Mouse (Mus musculus) ES-E14 (cell line): Measurements from ENCODE around the gene Prpf40b.

Experiments used
- CHD2 ChIP-seq: IDR thresholded peaks from 2 replicates; pipeline ENCODE4 v1.6.1; 2014; ENCODE audit warnings: mild to moderate bottlenecking, low read depth, low read length, inconsistent platforms
- HCFC1 ChIP-seq: IDR thresholded peaks from 2 replicates; pipeline ENCODE4 v1.6.1; 2012; ENCODE audit warnings: low read length, inconsistent platforms, borderline replicate concordance; ENCODE audit not compliant: insufficient read depth
- MAFK ChIP-seq: IDR thresholded peaks from 2 replicates; pipeline ENCODE4 v1.6.1; 2014; ENCODE audit warnings: mild to moderate bottlenecking, low read depth, low read length, inconsistent platforms; ENCODE audit not compliant: insufficient read depth
- ZC3H11A ChIP-seq: IDR thresholded peaks from 2 replicates; pipeline ENCODE4 v1.6.1; 2012; ENCODE audit warnings: low read depth, mild to moderate bottlenecking, inconsistent platforms, low read length, borderline replicate concordance
- ZNF384 ChIP-seq: IDR thresholded peaks from 2 replicates; pipeline ENCODE4 v1.6.1; 2012; ENCODE audit warnings: low read depth, low read length, inconsistent platforms

DNA sequence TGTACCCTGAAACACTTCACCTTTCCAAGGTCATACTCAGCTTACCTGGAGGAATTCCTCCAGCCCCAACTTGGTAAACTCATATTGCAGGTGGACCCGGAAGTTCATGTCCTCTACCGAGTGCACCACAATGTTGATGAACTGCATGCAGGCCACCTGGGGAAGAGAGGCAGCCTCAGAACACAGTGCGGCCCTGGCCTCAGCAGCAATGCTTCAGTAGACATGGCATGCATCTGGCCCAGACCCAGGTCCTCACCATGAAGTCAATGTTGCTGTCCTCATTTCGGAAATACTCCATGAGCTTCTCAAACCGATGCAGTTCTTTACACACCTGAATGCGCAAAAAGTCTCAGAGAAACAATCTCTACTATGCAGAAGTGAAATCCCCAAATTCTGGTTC lies 30.7 kb downstream of the Prpf40b start:
- no peak for TF ChIP-seq HCFC1
- TF ChIP-seq MAFK = no peak
- TF ChIP-seq ZNF384 = no peak
- TF ChIP-seq ZC3H11A = no peak
- TF ChIP-seq CHD2 = no peak
